Mouse (Mus musculus) mouse trophoblast stem cell (cell line): ENCODE measurements at regions not wholly inside any gene's neighbourhood (a gene's known extent, or its start where the extent isn't known, plus 50 kb on each side); places are given as distances from the start of the nearest gene placed in this dataset.

Source experiments
- in situ Hi-C, 2 experiments: fragments of 300-500 bp; cut with MseI, MboI; formaldehyde crosslinking; loops; 2 replicates in 1 of 2; 3 replicates in 1 of 2; pipeline ENCODE4 v1.15.1; 2025

- in situ Hi-C loops, result no loop called here
Observed at GRCm38 (mm10) chr16:19834128-19834527, 74.1 kb downstream of the B3gnt5 start.

GRCm38 (mm10) chr16:19834750-19835149 lies 74.7 kb downstream of the B3gnt5 start:
- in situ Hi-C loops, result no loop called here

- in situ Hi-C loops, result loop anchor here (10.0 kb wide), 1 partner anchor 115 kb away; no protein-coding TSS in a partner anchor
Observed at GRCm38 (mm10) chr16:19839831-19840230, 79.8 kb downstream of the B3gnt5 start.

GRCm38 (mm10) chr16:19842346-19843025 lies 82.5 kb downstream of the B3gnt5 start:
- in situ Hi-C loops, result loop anchor here (10.0 kb wide), 1 partner anchor 118 kb away; no protein-coding TSS in a partner anchor

- in situ Hi-C loops, result loop anchor here (10.0 kb wide), 1 partner anchor 119 kb away; no protein-coding TSS in a partner anchor
Observed at GRCm38 (mm10) chr16:19843738-19844137, 83.7 kb downstream of the B3gnt5 start.

GRCm38 (mm10) chr16:19848395-19848794 lies 88.4 kb downstream of the B3gnt5 start:
- in situ Hi-C loops, result loop anchor here (10.0 kb wide), 1 partner anchor 124 kb away; no protein-coding TSS in a partner anchor

GRCm38 (mm10) chr16:19865306-19865705 lies 105.3 kb downstream of the B3gnt5 start:
- in situ Hi-C loops, result no loop called here

GRCm38 (mm10) chr16:19865931-19866330 lies 105.9 kb downstream of the B3gnt5 start:
- in situ Hi-C loops, result no loop called here

GRCm38 (mm10) chr16:19869425-19869824 lies 109.4 kb downstream of the B3gnt5 start:
- in situ Hi-C loops, result no loop called here

- in situ Hi-C loops, result no loop called here
Observed at GRCm38 (mm10) chr16:19876861-19877554, 105.8 kb downstream of the Klhl6 start.

GRCm38 (mm10) chr16:19882961-19883360 lies 99.9 kb downstream of the Klhl6 start:
- in situ Hi-C loops, result no loop called here

GRCm38 (mm10) chr16:19883776-19884513 lies 98.9 kb downstream of the Klhl6 start:
- in situ Hi-C loops, result no loop called here

GRCm38 (mm10) chr16:19884535-19884934 lies 98.3 kb downstream of the Klhl6 start:
- in situ Hi-C loops, result no loop called here

- in situ Hi-C loops, result no loop called here
Observed at GRCm38 (mm10) chr16:19886596-19886995, 96.2 kb downstream of the Klhl6 start.

GRCm38 (mm10) chr16:19889576-19889975 lies 93.3 kb downstream of the Klhl6 start:
- in situ Hi-C loops, result no loop called here

- in situ Hi-C loops, result no loop called here
Observed at GRCm38 (mm10) chr16:19891441-19891840, 91.4 kb downstream of the Klhl6 start.

- in situ Hi-C loops, result no loop called here
Observed at GRCm38 (mm10) chr16:19894435-19894994, 88.3 kb downstream of the Klhl6 start.
